Mouse (Mus musculus) left cerebral cortex, postnatal 25 days (tissue): Measurements from ENCODE around the gene Agr2. TPM values are rescaled to one million over a fixed set of nuclear protein-coding genes. Genes with fewer than 3 reads are reported as not detected.

Experiments used
- DNase-seq, 2 experiments: peaks; one replicate each; pipeline ENCODE4 v3.0.0; 2022; ENCODE audit warnings: low spot score in 2 of 2, mixed read lengths in 1 of 2
- intact Hi-C: fragments of 180-260 bp; cut with DNase I; formaldehyde crosslinking; loops from one replicate; pipeline ENCODE4 v1.15.1; 2025
- total RNA-seq, 2 experiments: library from RNA; stranded (reverse); gene quantifications; 2 replicates each; pipeline ENCODE4 v1.2.3; 2021

Gene Agr2
- total RNA-seq, 2 experiments from 2014 or later, result not detected

- intact Hi-C loops, result no loop called here
- DNase-seq, result no peak
Observed at GRCm38 (mm10) chr12:36050276-36050675, 57.6 kb downstream of the Agr2 start.

Other genes with a start within 250 kb of the Agr2 start
- gene Agr3, start 67.3 kb upstream of the Agr2 start, total RNA-seq, result not detected
- 100 to 1,000 TPM; 199 to 216 TPM for gene Tspan13, start 49.6 kb downstream of the Agr2 start, total RNA-seq
- 10 to 100 TPM; 48.9 to 54.1 TPM for gene Ankmy2, start 164.2 kb downstream of the Agr2 start, total RNA-seq
- 10 to 100 TPM; 51.7 to 52.4 TPM for gene Bzw2, start 165.2 kb downstream of the Agr2 start, total RNA-seq